Mouse (Mus musculus) midbrain, embryonic 16.5 days (tissue): Measurements from ENCODE around the gene Gm10722. TPM values are rescaled to one million over a fixed set of nuclear protein-coding genes. Genes with fewer than 3 reads are reported as not detected.
"Not testable (repeated sequence)": the region's sequence is repeated elsewhere in the genome, so short reads cannot be mapped to it uniquely, and the experiment has no call there.

Experiments
- ATAC-seq: fragments of 200-750 bp; cut with Nextera tagmentation; 2 replicates; pipeline ENCODE4 v1.8.0; 2017; ENCODE audit warnings: moderate TSS enrichment
- H3K27ac ChIP-seq: fragments of 300-500 bp; sonication (generic); 2 replicates; pipeline ENCODE4 v1.5.1; 2014; ENCODE audit warnings: mild to moderate bottlenecking, low read length, mixed read lengths
- H3K27me3 ChIP-seq: fragments of 300-500 bp; sonication (generic); 2 replicates; pipeline ENCODE4 v1.6.1; 2014; ENCODE audit warnings: low read depth, low read length, mixed read lengths; ENCODE audit not compliant: control insufficient read depth, insufficient read depth
- H3K36me3 ChIP-seq: fragments of 300-500 bp; sonication (generic); 2 replicates; pipeline ENCODE4 v1.6.1; 2014; ENCODE audit warnings: mild to moderate bottlenecking, low read length, moderate library complexity, mixed read lengths; ENCODE audit not compliant: control insufficient read depth, insufficient read depth
- H3K4me1 ChIP-seq: fragments of 300-500 bp; sonication (generic); 2 replicates; pipeline ENCODE4 v1.6.1; 2014; ENCODE audit warnings: mild to moderate bottlenecking, low read length, mixed read lengths; ENCODE audit not compliant: control insufficient read depth, insufficient read depth
- H3K4me2 ChIP-seq: fragments of 300-500 bp; sonication (generic); 2 replicates; pipeline ENCODE4 v1.6.1; 2014; ENCODE audit warnings: mild to moderate bottlenecking, low read length, mixed read lengths
- H3K4me3 ChIP-seq: fragments of 300-500 bp; sonication (generic); 2 replicates; pipeline ENCODE4 v1.5.1; 2014; ENCODE audit warnings: low read depth, mild to moderate bottlenecking, low read length, moderate library complexity, mixed read lengths
- H3K9ac ChIP-seq: fragments of 300-500 bp; sonication (generic); 2 replicates; pipeline ENCODE4 v1.6.1; 2014; ENCODE audit warnings: low read depth, low read length, mixed read lengths
- H3K9me3 ChIP-seq: fragments of 300-500 bp; sonication (generic); replicated peaks from 2 replicates; pipeline ENCODE4 v1.6.1; 2014; ENCODE audit warnings: mild to moderate bottlenecking, low read length, mixed read lengths; ENCODE audit not compliant: control insufficient read depth, poor library complexity, severe bottlenecking
- WGBS: fragments of 180-500 bp; shearing (Covaris S2); extraction: QIAGEN DNeasy Blood & Tissue Kit; methylation state at CpG from one replicate; pipeline ENCODE4 v1.1.7; 2014; 5-methylcytosine and 5-hydroxymethylcytosine counted together
- microRNA-seq: library from miRNA; unstranded; fragments of <30 nt; microRNA quantifications from one replicate; pipeline ENCODE4, GENCODE M21; 2017
- polyA plus RNA-seq: library from polyadenylated mRNA; unstranded; fragments of >200 nt; fragmentation: Nextera tagmentation; extraction: Ambion mirVana; gene quantifications from 2 replicates; pipeline ENCODE4 v1.2.1, GENCODE M21; 2015

Gene Gm10722
- polyA plus RNA-seq, 1 experiment from 2014 or later, result not detected

- H3K27ac ChIP-seq, H3K4me3 ChIP-seq, H3K27me3 ChIP-seq, H3K36me3 ChIP-seq, ATAC-seq, H3K4me1 ChIP-seq, H3K4me2 ChIP-seq, H3K9ac ChIP-seq, H3K9me3 ChIP-seq: not testable (repeated sequence)
- 78% methylated on average over 6 of the region's 8 CpGs for WGBS
Measured at GRCm38 (mm10) chr9:3036577-3036976, 35.9 kb downstream of the Gm10722 start, which contains the start of gene Gm10715. Gene Gm10715 (plus strand): TSS chr9:3036877.

- WGBS, result 55% methylated on average over 4 of the region's 4 CpGs
- not testable (repeated sequence) for H3K4me2 ChIP-seq, H3K36me3 ChIP-seq, ATAC-seq, H3K27ac ChIP-seq, H3K4me3 ChIP-seq, H3K9ac ChIP-seq, H3K4me1 ChIP-seq, H3K9me3 ChIP-seq, H3K27me3 ChIP-seq
Measured at GRCm38 (mm10) chr9:3038161-3038560, 37.4 kb downstream of the Gm10722 start.

Small RNAs within 50 kb of the gene (microRNA-seq; reads per million reads assigned to microRNA genes)
- gene Mir101c, result not detected

Other genes with a start within 250 kb of the Gm10722 start
- 0.47 TPM in 1 of 2 replicates, not detected in the other for gene Gm11168, start 2.4 kb downstream of the Gm10722 start, polyA plus RNA-seq
- not detected in 2 replicates for gene Gm10721, start 12.2 kb downstream of the Gm10722 start, polyA plus RNA-seq
- gene Gm10720, start 14.7 kb downstream of the Gm10722 start, polyA plus RNA-seq, result not detected in 2 replicates
- gene Gm10719, start 16.5 kb downstream of the Gm10722 start, polyA plus RNA-seq, result not detected in 2 replicates
- gene Gm10718, start 22.6 kb downstream of the Gm10722 start, polyA plus RNA-seq, result not detected in 2 replicates
- gene Gm10717, start 24.5 kb downstream of the Gm10722 start, polyA plus RNA-seq, result 0.45 and 0.55 TPM in 2 replicates
- gene Gm17535, start 33.7 kb downstream of the Gm10722 start, polyA plus RNA-seq, result not detected in 2 replicates
- gene Gm10715, start 36.0 kb downstream of the Gm10722 start, polyA plus RNA-seq, result not detected in 2 replicates